Mouse (Mus musculus): ENCODE measurements around the gene Gm17334.

The Gm17334 gene

GRCm38 (mm10) chr11:53797386-53797920 lies 24.5 kb upstream of the Gm17334 start:
- no peak for ATAC-seq (ENCODE audit: low TSS enrichment)

- peak; percentile 41; the same call in 1 of the 2 replicates for ATAC-seq (ENCODE audit: low TSS enrichment)
Measured at GRCm38 (mm10) chr11:53796409-53797151, 23.6 kb upstream of the Gm17334 start.

GRCm38 (mm10) chr11:53795813-53796212 lies 22.8 kb upstream of the Gm17334 start:
- ATAC-seq (ENCODE audit: low TSS enrichment), result no peak

GRCm38 (mm10) chr11:53794671-53795557 lies 21.9 kb upstream of the Gm17334 start:
- no peak for ATAC-seq (ENCODE audit: low TSS enrichment)

GRCm38 (mm10) chr11:53794015-53794414 lies 21.0 kb upstream of the Gm17334 start:
- ATAC-seq (ENCODE audit: low TSS enrichment), result no peak

GRCm38 (mm10) chr11:53792986-53793385 lies 20.0 kb upstream of the Gm17334 start:
- peak; percentile 82 for ATAC-seq (ENCODE audit: low TSS enrichment)

GRCm38 (mm10) chr11:53789277-53789676 lies 16.3 kb upstream of the Gm17334 start:
- no peak for ATAC-seq (ENCODE audit: low TSS enrichment)

GRCm38 (mm10) chr11:53788196-53788595 lies 15.2 kb upstream of the Gm17334 start:
- no peak for ATAC-seq (ENCODE audit: low TSS enrichment)

- ATAC-seq (ENCODE audit: low TSS enrichment), result no peak
Measured at GRCm38 (mm10) chr11:53786058-53787031, 13.4 kb upstream of the Gm17334 start.

GRCm38 (mm10) chr11:53785311-53785936 lies 12.4 kb upstream of the Gm17334 start:
- no peak for ATAC-seq (ENCODE audit: low TSS enrichment)

- ATAC-seq (ENCODE audit: low TSS enrichment), result no peak
Measured at GRCm38 (mm10) chr11:53783288-53783687, 10.3 kb upstream of the Gm17334 start.

- no peak for ATAC-seq (ENCODE audit: low TSS enrichment)
Measured at GRCm38 (mm10) chr11:53781964-53782363, 9.0 kb upstream of the Gm17334 start.

GRCm38 (mm10) chr11:53781201-53781775 lies 8.3 kb upstream of the Gm17334 start:
- no peak for ATAC-seq (ENCODE audit: low TSS enrichment)

GRCm38 (mm10) chr11:53780262-53780661 lies 7.3 kb upstream of the Gm17334 start:
- ATAC-seq (ENCODE audit: low TSS enrichment), result no peak

- ATAC-seq (ENCODE audit: low TSS enrichment), result no peak
Measured at GRCm38 (mm10) chr11:53779808-53780207, 6.8 kb upstream of the Gm17334 start.

GRCm38 (mm10) chr11:53778455-53778854 lies 5.5 kb upstream of the Gm17334 start:
- no peak for ATAC-seq (ENCODE audit: low TSS enrichment)

GRCm38 (mm10) chr11:53777736-53778135 lies 4.7 kb upstream of the Gm17334 start:
- ATAC-seq (ENCODE audit: low TSS enrichment), result no peak

- ATAC-seq (ENCODE audit: low TSS enrichment), result no peak
Measured at GRCm38 (mm10) chr11:53774659-53775255, 1.8 kb upstream of the Gm17334 start.

GRCm38 (mm10) chr11:53773641-53774360 lies 814 bp upstream of the Gm17334 start:
- no peak for ATAC-seq (ENCODE audit: low TSS enrichment)

Data from frontal cortex, adult (tissue).